Mouse (Mus musculus): ENCODE results near the gene Rsu1.

Rsu1 gene

DNA sequence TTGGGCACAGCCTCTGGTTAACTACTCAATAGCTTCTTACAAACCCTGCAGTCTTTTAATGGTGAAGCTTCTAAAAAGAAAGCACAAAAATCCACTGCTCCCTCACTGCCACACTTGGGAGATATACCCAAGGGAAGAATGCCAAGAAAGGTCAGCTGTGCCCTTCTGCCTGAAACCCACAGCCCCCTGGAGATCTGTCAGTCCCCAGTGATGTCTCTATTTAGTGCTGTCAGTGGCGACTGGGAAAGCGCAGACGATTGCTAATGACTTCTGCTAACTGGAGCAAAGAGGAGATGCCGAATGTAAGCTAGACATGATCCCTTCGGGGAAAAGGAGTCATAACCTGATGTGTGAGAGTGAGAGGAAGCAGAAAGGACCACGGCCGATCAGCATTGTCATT, 96.8 kb downstream of the Rsu1 start:
- in situ Hi-C loops (cut with MboI, MseI) = loop anchor here in 1 of 2 experiments (10.0 kb wide), 1 partner anchor 1930 kb away; no protein-coding TSS in a partner anchor

DNA sequence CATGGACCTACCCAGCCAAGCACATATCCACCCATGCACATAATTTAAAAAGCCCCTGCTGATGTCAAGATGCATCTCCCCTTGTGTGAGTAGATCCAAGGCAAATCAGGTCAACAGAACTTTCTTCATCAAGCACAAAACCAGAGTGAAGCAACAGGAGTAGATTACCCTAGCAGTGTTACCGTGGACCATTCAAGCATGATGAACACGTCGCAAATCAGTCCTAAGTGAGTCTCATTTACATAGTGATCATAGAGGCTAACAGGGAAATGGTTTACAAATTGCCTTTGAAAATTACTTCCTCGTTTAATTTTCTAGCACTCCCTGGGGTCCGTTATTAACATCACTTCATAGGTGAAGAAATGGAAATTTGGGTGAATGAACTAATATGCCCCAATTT, 100.6 kb downstream of the Rsu1 start:
- in situ Hi-C loops (cut with MboI, MseI) = loop anchor here in 1 of 2 experiments (10.0 kb wide), 1 partner anchor 1926 kb away; no protein-coding TSS in a partner anchor

DNA sequence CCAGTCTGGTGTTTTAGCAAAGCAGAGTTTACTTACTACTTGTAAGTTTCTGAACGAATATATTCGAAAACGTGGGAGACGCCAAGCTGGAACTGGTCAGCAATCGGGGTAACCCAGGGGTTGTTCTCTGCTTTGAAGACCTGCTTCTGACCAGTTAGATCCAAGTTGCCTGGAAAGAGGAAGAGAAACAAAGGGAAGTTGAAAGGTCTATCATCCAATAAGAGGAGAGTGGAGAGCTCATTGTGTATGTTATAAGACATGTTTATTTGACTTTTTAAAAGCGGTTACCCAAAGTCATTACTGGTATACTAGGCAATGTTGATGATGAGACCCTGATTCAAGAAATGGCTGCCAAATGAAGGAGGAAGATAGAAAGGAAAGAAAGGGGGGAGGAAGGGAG, 101.3 kb downstream of the Rsu1 start:
- in situ Hi-C loops (cut with MboI, MseI) = loop anchor here in 1 of 2 experiments (10.0 kb wide), 1 partner anchor 1925 kb away; no protein-coding TSS in a partner anchor

DNA sequence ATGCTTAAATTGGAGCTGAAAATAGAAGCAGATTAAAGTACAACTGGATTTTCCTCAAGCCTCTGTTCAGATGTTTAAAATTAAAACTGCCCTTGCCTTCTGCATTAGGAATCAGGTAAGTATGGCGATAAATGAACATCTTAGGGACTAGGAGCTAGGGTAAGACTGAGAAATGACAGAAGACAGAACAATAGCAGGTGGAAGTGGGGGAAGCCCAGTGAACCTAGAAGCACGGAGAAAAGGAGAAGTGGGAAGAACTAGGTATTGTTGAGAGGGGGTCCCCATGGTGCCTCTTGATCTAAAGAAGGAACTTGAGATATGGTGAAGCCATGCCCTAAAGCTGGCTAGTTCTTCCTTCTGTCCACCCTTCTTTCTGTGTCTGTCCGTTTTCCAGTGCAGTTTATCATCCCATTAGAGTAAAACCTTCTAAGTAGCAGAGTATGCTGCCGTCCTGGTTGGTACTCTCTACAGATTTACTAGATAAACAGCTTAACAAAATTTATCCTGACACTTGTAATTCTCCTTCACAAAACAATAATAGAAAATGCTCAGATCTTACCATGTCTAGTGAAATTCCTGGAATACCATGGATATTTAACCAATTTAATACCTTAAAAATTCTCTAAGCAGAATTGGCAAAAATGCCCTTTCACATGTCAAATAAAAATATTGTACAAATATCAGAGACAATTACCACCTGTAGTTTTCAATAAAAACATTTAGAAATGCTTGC, 101.9 kb downstream of the Rsu1 start:
- in situ Hi-C loops (cut with MboI, MseI) = no loop called here

DNA sequence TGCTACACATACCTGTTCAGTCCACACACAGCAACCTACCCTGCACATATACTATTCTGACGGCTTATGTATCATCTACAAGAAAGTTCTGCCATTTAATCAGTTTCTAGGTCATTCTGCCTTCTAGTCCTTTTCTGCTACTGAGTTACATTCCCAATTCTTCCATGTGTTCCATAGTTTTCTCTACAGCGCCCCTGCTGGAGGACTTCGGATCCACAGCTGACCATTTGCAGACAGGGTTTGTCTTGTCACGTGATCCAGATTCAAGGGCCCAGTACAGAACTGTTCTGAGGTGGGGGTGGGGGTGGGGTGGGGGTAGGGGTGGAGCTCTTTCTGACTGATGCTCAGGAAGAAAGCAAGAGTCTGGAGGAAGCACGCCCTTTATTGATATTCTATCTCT, 102.5 kb downstream of the Rsu1 start:
- in situ Hi-C loops (cut with MboI, MseI) = no loop called here

DNA sequence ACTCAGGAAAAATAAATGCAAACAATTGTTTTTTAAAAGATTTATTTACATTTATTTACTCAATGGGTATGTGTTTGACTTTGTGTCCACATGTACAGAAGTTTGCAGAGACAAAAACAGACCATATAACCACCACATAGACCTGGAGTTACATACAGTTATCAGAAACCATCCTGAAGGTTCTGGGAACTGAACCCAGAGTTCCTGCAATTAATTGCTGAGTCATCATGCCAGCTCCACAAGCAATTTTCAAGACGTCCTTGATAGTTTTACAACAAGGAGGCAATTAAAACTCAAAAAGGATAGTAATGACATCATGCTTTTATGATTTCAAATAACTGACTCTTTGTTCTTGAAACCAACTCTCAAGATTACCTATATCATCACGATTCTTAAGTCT, 109.5 kb downstream of the Rsu1 start:
- in situ Hi-C loops (cut with MboI, MseI) = no loop called here

DNA sequence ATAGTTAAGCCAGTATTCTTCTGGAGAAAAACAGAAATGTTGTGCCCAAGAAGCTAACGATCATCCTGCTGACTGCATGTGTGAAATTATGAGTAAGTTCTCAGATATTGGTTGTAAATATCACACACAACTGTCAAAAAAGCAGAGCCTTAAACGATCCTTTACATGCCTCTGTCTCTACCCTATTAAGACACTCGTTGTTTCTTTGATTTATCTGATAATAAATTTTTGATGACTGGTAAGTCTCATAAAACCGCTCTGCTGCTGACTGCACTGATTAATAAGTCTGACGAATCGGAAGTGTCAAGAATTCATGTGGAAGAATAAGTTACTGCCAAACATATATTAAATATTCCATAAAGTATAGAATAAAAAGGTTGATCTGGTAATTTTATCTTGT, 126.0 kb downstream of the Rsu1 start:
- in situ Hi-C loops (cut with MboI, MseI) = no loop called here

DNA sequence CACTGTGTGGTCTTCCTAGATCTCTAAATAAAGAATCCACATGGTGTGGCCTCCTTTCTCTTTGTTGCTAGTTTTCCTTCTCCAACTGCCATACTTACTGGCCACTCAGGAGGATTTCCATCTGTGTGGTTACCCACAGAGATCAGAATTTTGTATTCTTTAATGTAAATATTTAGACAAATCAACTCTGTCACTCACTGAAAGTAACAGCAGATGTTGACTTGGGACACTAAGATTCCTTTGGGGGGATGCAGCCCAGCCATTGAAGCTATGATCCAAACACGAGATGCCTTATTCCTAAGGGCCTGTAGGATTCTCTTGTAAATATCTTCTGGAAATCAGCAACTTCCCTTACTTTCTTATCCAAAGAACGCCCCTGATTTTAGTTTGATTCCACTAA, 136.3 kb downstream of the Rsu1 start:
- in situ Hi-C loops (cut with MboI, MseI) = no loop called here

DNA sequence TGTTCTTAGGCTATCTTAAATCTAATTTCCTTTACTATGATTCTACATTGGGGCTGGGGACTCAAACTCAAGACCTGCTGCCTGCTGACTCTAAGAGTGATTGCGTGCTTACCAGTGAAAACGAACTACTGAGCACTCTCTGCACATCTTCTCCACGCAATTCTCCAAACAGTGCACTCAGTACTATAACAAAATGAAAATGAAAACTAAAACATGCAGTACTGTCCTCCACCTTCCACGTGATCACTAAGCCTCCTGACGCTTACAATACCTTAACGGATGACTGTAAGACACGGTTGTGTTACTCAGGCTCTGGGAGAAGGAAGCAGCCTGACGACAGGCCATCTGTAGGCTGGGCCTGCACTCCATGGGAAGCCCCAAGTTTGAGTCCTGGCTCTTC, 138.4 kb downstream of the Rsu1 start:
- in situ Hi-C loops (cut with MboI, MseI) = no loop called here

DNA sequence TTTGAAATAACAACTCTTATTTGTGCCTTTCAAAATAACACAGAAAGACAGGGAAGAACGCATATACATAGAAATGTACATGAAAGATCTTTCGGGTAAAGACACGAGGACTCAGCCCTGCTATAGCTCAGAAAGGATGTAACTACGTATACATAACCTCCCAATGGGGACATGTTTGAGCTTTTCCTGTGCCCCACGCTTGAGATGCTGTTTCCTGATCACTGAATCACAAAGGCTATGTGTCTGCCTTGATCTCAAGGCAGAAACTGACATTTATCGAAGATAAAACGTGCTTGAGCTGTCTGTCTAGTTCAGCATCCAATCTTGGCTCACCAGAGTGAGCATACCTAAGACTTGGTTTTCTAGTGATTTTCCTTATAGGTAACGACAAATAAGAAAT, 138.8 kb downstream of the Rsu1 start:
- in situ Hi-C loops (cut with MboI, MseI) = no loop called here

DNA sequence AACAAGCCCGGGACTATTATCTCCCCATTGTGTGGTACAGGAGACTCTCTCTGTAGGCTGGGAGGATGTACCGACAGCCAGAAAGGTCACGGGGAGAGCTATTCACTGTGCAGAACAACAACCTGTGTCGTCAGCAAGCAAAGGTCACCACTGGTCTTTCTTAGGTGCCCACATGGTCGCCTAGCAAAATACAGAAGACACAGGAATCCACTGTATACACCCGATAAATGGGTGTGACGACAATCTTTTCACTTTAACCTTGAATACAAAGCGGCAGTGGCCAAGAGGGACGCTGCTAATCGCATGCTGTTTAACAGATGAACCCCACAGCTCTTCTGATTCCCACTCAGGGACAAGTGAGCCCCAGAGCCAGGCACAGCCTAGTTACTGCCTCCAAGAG, 141.4 kb downstream of the Rsu1 start:
- in situ Hi-C loops (cut with MboI, MseI) = no loop called here

DNA sequence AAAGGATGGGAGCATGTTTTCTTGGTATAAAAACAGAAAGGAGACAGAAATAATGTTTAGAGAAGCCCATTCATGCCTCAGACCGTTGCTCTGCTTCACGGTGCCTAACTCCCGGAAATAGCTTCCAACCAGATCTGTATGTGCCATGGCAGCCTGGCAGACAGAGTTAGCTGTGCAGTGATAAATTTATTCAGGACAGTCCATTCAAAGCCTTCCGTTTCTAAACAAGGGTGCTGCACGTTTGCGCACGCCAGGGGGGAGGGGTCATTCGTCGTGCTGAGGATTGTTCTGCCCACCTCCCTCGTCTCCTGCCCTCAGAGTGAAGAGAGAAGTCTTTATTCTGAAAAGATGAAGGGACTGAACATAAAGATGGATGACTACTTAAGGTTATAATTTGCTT, 141.9 kb downstream of the Rsu1 start:
- in situ Hi-C loops (cut with MboI, MseI) = no loop called here

DNA sequence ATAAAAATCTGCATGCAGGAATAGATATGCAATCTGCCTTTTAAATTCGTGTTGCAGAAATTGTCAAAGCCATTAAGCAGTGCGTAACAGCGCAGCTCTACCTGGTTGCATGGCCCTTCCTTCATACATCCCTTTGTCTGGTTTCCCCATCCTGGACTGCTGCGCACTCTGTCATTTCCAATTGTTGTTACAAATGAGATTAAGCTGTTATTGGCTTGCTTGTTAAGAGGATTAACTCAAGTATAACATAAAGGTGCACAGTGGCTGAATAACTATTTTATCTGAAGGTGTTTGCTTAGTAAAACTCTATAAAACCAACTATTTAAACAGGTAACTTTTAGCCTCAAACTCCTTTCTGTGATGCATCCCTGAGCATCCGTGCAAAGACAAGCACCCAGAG, 150.8 kb downstream of the Rsu1 start:
- in situ Hi-C loops (cut with MboI, MseI) = no loop called here

DNA sequence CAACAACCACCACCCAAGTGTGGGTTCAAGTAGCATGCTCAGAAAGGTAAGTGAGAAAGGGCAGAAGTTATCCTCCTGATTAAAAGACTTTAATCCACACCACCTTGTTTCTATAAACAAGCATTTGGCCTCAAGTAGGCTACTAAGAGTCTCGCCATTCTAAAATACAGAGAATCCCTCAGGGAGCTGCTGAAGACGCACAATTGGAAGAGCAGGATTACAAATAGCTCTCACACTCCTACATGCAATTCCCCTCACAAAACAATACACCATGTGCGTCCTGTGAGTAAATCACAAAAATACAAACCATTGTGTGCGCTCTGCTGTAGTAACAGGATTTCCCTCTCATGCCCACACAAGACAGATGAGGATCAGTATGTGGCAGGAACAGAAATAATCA, 153.3 kb downstream of the Rsu1 start:
- in situ Hi-C loops (cut with MboI, MseI) = no loop called here

DNA sequence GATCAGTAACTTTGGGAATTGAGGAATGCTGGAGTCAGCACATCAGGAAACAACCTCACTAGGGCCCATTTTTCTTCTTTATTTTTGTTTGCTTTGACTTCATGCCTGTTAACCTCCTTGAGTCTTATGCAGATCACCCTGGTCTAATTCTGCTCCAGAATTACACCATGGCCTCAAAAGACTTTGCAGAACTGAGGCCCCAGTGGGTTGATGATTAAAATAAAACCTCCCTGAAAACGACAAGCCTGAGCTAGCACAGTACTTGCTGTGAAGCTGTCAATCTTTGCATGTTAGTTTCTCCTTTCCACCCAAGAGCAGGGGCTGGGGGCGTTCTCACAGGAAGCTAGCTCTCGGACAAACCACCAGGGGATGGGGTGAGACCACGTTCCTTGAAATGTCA, 164.7 kb downstream of the Rsu1 start:
- in situ Hi-C loops (cut with MboI, MseI) = no loop called here

DNA sequence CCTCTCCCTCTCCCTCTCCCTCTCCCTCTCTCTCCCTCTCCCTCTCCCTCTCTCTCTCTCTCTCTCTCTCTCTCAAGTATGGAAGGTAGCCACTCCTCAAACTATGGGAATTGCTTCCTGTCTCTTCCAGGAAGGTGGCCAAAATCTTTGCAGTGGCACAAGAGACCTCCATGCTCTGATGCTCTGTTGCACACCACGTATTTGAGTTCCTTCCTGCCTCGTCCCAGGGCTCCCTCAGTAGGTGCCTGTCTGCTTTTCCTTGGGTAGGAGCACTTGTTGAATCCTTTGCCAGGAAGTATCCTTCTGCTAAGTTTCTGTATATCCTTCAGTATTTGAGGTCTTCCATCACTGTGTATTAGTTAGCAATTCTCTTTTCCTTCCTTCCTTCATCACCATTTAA, 166.8 kb downstream of the Rsu1 start:
- in situ Hi-C loops (cut with MboI, MseI) = no loop called here

DNA sequence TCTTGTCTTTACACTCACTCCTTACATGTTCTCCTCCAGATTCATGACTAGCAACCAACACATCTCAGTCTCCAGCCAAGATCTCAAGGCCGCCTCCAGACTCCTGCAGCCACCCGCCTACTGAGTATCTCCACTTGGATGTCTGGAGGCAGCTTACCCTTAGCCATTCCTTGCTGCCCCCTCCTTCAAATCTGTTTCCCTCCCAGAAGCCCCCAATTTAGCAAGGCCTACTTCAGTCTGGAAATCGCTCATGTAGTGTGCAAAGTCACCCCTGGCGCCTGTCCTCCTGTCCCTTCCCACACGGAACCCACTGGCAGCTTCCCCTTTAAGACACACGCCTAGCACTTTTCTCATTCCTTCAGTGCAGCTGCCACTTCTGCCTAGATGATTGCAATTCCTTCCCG, 167.4 kb downstream of the Rsu1 start:
- in situ Hi-C loops (cut with MboI, MseI) = no loop called here

DNA sequence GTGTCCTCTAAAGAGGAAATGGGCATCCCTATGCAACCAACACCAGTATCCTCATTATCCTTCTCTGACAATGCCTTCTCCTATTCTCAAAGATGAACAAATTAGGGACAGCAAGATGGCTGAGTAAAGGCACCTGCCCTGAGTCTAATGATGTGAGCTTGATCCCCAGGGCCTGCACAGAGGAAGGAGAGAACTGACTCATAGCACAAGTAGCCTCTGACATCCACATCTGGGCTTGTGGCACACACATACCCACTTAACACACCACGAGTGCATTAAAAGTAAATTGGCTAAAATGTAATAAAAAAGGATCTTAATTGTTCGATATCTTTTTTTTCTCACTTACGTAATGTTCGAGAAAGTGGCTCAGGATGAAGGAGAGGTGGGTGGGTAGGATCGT, 177.2 kb downstream of the Rsu1 start:
- in situ Hi-C loops (cut with MboI, MseI) = no loop called here

DNA sequence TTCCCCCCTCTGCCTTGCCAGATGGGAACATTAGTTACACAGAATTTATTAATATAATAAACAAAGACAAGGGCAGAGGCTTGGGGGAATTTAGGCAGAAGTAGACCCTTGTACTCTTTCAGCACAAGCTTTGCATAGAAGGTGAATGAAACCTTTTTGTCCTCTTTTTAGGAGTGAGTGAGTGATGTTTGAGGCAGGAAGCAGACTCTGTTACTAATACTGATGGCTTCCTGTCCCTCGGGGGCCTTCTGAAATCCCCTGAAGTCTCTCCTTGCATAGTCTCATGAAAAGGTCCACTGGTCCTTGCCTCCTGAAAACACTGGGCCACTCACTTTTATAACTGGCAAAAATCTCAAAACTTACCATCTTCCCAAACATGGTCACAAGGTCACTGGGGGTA, 177.6 kb downstream of the Rsu1 start:
- in situ Hi-C loops (cut with MboI, MseI) = no loop called here

DNA sequence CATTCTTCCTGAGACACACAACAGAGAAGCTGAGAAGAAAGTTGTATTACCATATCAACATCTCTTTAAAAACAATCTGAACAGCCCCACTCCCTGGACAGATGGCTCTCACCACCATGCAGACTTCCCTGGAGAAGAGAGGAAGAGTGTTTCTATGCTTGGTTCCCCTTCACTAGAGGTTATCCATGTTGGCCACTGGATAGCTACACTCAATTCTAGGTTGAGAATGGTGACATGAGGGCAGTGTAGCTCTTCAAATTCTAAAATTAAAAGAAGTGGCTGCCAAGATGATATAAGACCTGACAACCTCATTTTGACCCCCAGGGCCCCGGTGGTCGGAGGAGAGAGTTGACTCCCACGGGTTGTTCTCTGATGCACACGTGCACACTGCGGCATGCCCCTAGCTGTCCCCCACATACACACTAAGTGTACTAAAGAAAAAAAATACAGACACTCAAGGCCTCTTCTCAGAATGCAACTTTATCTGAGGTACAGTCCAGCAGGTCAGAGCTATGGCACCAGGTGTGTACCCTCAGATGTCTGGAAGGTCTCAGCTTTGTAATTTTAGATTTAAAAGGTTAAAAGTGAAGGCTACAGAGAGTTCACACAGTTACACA, 179.7 kb downstream of the Rsu1 start:
- in situ Hi-C loops (cut with MboI, MseI) = no loop called here

DNA sequence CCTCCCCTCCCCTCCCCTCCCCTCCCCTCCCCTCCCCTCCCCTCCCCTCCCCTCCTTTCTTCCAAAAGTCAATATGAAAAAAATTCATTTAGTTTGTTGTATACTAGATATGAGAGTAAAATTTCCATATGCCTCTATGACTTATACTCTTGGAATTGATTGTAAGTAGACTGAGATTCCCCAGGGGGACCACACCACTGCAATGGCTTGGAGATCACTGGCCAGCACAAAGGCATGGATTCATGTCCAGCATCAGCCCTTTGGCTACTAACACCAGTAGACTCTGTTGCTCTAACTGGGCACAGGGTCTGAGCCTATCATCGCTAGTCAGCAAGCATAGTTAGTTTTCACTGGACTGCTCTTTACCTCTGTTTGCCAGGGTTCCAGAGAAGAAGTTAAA, 180.4 kb downstream of the Rsu1 start:
- in situ Hi-C loops (cut with MboI, MseI) = no loop called here

DNA sequence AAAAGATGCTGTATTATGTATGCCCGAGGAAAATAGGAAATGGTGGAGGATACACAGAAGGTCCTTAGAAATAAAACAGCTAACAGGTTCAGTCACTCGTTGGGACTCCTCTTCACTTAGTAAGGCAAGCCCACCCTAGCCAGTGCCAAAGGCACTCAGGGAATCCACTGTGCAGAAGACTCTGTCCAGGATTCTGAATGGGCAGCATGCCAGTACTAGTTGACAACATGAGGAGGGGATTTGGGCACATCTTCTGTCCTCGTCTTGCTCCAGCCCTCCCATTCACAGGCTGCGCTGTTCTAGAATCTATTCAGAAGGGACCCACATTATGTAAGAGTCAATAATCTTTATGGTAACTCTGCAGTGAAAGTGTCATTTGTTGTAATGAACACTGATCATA, 181.4 kb downstream of the Rsu1 start:
- in situ Hi-C loops (cut with MboI, MseI) = no loop called here

DNA sequence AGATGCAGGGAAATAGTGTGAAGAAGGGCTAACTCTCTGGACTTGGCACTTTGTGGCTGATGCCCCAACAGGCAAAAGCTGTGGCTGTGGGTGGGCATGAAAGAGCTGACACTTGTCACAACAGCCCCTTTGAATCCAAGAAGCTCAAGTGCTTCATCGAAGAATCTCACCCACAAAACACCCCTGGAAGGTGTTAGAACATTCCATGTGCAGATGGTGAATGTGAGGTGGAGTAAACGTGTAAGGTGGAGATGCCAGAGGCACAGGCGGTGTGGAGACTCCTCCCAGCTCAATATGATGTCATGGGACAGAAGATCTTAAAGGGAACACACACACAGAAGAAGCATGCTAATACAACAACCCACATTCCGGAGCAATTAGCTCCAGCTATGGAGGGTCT, 182.9 kb downstream of the Rsu1 start:
- in situ Hi-C loops (cut with MboI, MseI) = no loop called here

DNA sequence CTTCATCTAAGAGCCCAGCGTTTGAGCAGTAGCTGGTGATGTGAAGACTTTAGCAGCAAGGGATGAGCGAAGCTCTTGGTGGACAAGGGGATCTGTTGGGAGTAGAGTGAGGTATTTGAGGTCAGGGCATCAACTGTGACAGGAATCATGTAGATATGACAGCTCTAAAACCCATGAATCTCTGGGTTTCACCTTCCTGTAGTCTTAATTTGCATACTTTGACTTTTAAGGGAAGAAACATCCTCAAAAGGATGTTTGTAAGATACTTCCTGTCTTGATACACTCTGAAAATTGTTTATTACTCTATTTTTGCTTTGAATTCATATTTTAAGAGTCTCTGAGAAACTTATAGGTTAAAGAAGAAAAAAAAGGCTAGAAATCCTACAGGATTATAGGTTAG, 183.4 kb downstream of the Rsu1 start:
- in situ Hi-C loops (cut with MboI, MseI) = no loop called here
